Mouse (Mus musculus): ENCODE data around the gene Emx1.

DNA sequence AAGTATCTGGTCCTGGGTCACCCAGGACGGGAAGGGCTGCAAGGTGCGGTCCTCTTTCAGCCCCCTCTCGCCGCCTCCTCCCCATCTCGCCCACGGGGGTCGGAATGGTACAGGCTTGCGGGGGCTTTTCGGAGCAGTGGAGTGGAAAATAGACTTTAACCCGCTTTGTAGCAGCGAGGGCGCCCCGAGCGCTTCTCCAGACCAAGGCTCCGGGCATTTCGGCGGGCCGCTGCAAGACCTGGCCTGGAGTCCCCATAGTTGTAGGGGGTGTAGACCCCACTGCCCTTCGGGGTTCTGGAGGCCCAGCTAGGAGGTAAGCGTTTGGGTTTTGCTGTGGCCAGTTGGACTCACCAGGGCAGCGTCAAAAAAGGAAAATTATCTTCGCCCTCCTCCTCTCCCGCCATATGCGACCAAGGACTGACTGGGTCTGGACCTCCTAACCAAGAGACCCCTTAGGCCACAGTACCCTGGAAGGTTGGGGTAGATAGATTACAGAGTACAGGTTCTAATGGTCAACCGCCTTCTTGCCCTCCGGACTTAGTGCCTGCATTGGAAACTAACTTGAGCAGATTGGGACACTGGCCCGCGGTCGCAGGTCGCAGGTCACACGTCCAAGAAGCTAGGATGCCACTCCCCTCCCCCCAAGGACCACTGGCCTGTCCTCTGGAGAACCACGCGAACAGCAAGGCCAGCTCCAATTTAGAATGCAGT is 1.1 kb upstream of the Emx1 start:
- no peak for TF ChIP-seq POLR2A (IDR thresholded peaks at IDR 0.05; ENCODE audit: borderline replicate concordance, insufficient read depth, low read length)
- no peak for TF ChIP-seq CTCF (IDR thresholded peaks at IDR 0.05; ENCODE audit: borderline replicate concordance, insufficient read depth, low read depth, low read length)
